Mouse (Mus musculus) embryonic facial prominence, embryonic 13.5 days (tissue): ENCODE results near the gene Kif26a. TPM values are rescaled to one million over a fixed set of nuclear protein-coding genes. Genes with fewer than 3 reads are reported as not detected.

Source experiments
- ATAC-seq: fragments of 200-750 bp; cut with Nextera tagmentation; 2 replicates; pipeline ENCODE4 v1.8.0; 2017; ENCODE audit warnings: low read depth; ENCODE audit not compliant: insufficient number of reproducible peaks, insufficient read depth, low FRiP score, low TSS enrichment
- H3K27ac ChIP-seq: fragments of 300-500 bp; sonication (generic); 2 replicates; pipeline ENCODE4 v1.5.1; 2015; ENCODE audit warnings: moderate library complexity, mild to moderate bottlenecking, inconsistent platforms
- H3K27me3 ChIP-seq: fragments of 300-500 bp; sonication (generic); 2 replicates; pipeline ENCODE4 v1.6.1; 2015; ENCODE audit warnings: mild to moderate bottlenecking, inconsistent platforms
- H3K36me3 ChIP-seq: fragments of 300-500 bp; sonication (generic); 2 replicates; pipeline ENCODE4 v1.6.1; 2015; ENCODE audit warnings: mild to moderate bottlenecking, inconsistent platforms
- H3K4me1 ChIP-seq: fragments of 300-500 bp; sonication (generic); 2 replicates; pipeline ENCODE4 v1.6.1; 2015; ENCODE audit warnings: inconsistent platforms
- H3K4me2 ChIP-seq: fragments of 300-500 bp; sonication (generic); 2 replicates; pipeline ENCODE4 v1.6.1; 2015; ENCODE audit warnings: moderate library complexity, mild to moderate bottlenecking, inconsistent platforms
- H3K4me3 ChIP-seq: fragments of 300-500 bp; sonication (generic); 2 replicates; pipeline ENCODE4 v1.5.1; 2015; ENCODE audit warnings: mild to moderate bottlenecking, inconsistent platforms
- H3K9ac ChIP-seq: fragments of 300-500 bp; sonication (generic); 2 replicates; pipeline ENCODE4 v1.6.1; 2015; ENCODE audit warnings: mild to moderate bottlenecking, inconsistent platforms
- H3K9me3 ChIP-seq: fragments of 300-500 bp; sonication (generic); 2 replicates; pipeline ENCODE4 v1.6.1; 2016; ENCODE audit warnings: inconsistent platforms
- WGBS: fragments of 180-500 bp; shearing (Covaris S2); methylation state at CpG from one replicate; pipeline ENCODE4 v1.1.7; 2015; ENCODE audit warnings: mixed read lengths; 5-methylcytosine and 5-hydroxymethylcytosine counted together
- polyA plus RNA-seq: library from polyadenylated mRNA; unstranded; fragments of >200 nt; fragmentation: Nextera tagmentation; extraction: Ambion mirVana; gene quantifications from 2 replicates; pipeline ENCODE4 v1.2.1, GENCODE M21; 2015

The Kif26a gene
- polyA plus RNA-seq, 1 experiment from 2014 or later: 7.2 TPM

- no peak overlapping the region for H3K4me3 ChIP-seq
- H3K9me3 ChIP-seq: no peaks in the 10 kb centered on the region
- no peak for ATAC-seq
- H3K27me3 ChIP-seq: no peaks in the 10 kb centered on the region
- no peak overlapping the region for H3K27ac ChIP-seq
- 32% methylated on average over 20 of the region's 20 CpGs for WGBS
- peaks cover 53% of the 10 kb centered on the region for H3K36me3 ChIP-seq
- H3K4me1 ChIP-seq: peaks cover 46% of the 10 kb centered on the region
- H3K4me2 ChIP-seq: no peak overlapping the region
- no peak overlapping the region for H3K9ac ChIP-seq
Observed at GRCm38 (mm10) chr12:112170671-112171574, 24.9 kb downstream of the Kif26a start.

DNA sequence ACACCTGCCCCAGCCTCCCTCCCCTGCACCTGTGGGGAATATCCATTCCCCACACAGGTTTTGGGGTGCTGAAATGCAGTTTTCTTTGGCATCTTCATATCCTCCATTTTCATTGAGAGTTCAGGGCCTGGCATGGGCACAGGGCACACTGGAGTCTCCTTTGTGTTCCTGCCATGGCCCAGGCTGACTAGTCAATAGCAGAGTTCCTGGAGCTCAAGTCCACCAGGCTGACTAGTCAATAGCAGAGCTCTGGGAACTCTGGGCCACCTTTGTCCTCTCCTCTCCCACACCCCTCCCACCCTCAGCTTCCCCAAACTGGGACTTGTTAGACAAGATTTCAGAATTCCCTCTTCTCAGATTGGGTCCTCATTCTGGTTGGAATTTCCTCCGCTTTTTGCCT, 25.6 kb downstream of the Kif26a start:
- H3K36me3 ChIP-seq: peaks cover 54% of the 10 kb centered on the region
- no peaks in the 10 kb centered on the region for H3K27me3 ChIP-seq
- peaks cover 46% of the 10 kb centered on the region for H3K4me1 ChIP-seq
- no peak overlapping the region for H3K9ac ChIP-seq
- H3K9me3 ChIP-seq: no peaks in the 10 kb centered on the region
- H3K4me2 ChIP-seq: no peak overlapping the region
- 90% methylated on average over 1 of the region's 1 CpGs for WGBS
- no peak overlapping the region for H3K4me3 ChIP-seq
- no peak for ATAC-seq
- H3K27ac ChIP-seq: no peak overlapping the region

- H3K36me3 ChIP-seq: peaks cover 58% of the 10 kb centered on the region
- H3K4me3 ChIP-seq: no peak overlapping the region
- peaks cover 46% of the 10 kb centered on the region for H3K4me1 ChIP-seq
- no peaks in the 10 kb centered on the region for H3K27me3 ChIP-seq
- WGBS: 46% methylated on average over 8 of the region's 8 CpGs
- no peak for ATAC-seq
- H3K4me2 ChIP-seq: no peak overlapping the region
- no peak overlapping the region for H3K9ac ChIP-seq
- H3K27ac ChIP-seq: no peak overlapping the region
- H3K9me3 ChIP-seq: no peaks in the 10 kb centered on the region
Observed at GRCm38 (mm10) chr12:112172214-112172613, 26.2 kb downstream of the Kif26a start.

DNA sequence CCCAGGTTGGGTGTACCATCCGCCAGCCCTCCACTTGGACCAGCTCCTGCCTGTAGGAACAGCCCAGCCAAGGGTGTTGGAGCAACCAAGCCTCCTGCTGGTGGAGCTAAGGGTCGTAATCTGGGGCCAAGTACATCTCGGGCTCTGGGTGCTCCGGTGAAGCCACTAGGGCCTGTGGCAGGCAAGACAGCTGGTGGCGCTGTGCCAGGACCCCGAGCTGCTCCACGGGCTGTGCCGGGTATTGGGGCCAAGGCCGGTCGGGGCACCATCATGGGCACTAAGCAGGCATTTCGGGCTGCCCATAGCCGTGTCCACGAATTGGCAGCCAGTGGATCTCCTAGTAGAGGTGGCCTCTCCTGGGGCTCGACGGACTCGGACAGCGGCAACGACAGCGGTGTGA, 31.7 kb downstream of the Kif26a start:
- Histone ChIP-seq H3K27me3 (no peaks in the 10 kb centered on the region), H3K4me3 (no peak overlapping the region), H3K9ac (no peak overlapping the region), H3K36me3 (peaks cover 79% of the 10 kb centered on the region), H3K9me3 (no peaks in the 10 kb centered on the region), H3K4me2 (no peak overlapping the region), H3K27ac (no peak overlapping the region), H3K4me1 (peaks cover 25% of the 10 kb centered on the region)
- no peak for ATAC-seq
- WGBS: 95% methylated on average over 19 of the region's 19 CpGs

DNA sequence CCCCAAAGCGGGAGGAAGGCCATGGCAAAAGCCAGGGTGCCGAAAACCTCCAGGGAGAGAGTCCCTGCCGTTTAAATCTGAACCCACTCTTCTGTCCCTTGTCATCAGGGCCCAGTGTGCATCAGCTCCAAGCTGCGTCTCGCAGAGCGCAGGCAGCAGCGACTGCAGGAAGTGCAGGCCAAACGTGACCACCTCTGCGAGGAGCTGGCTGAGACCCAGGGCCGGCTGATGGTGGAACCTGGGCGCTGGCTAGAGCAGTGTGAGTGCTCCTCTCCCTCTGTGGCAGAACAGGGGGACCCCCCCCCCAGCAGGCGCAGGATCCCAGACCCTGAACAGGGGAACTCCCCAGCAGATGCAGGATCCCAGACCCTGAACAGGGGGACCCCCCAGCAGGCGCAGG, 33.7 kb downstream of the Kif26a start:
- WGBS: 87% methylated on average over 13 of the region's 13 CpGs

DNA sequence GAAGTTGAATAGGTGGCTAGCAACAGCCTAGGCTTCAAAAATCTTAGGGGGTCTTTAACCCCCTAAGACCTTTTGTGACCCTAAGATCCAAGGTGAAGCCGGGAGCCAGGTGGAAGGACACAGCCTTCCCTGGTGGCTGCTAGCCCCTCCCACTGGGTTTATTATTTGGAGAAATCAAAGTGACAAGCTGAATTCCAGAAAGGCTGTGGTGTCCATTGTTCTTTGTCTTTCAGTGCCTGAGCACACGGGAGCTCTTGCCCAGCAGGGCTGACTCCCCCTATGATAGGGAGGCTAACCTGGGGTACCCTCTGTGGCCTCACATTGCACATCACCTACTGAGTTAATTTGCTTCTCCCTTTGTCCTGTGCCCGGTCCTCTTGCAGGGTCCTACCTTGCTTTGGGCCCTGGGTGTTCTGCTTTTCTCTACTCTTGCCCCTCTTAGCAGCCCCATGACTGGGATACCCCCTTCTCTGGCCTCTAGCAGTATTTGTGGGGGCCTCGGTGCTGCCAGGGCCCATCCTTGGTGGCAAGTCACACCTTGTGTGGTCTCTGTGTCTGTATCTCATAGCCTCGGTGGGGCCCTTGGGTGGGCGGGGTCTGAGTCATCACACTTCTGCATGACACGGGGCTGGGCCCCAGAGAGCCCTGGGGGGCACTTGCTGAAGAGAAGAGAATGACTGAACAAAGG, 36.1 kb downstream of the Kif26a start:
- Histone ChIP-seq H3K4me1 (peaks cover 44% of the 10 kb centered on the region), H3K4me2 (no peak overlapping the region), H3K27me3 (no peaks in the 10 kb centered on the region), H3K4me3 (no peak overlapping the region), H3K36me3 (peaks cover 35% of the 10 kb centered on the region), H3K9ac (peak overlapping the region; percentile 47; the same call in 1 of the 2 replicates), H3K27ac (peak overlapping the region; percentile 66), H3K9me3 (no peaks in the 10 kb centered on the region)
- no peak for ATAC-seq
- WGBS: 37% methylated on average over 7 of the region's 7 CpGs

More for the DNA sequence above, 33.7 kb downstream of the Kif26a start:
- no peak for ATAC-seq
- Histone ChIP-seq H3K4me1 (peaks cover 41% of the 10 kb centered on the region), H3K4me3 (no peak overlapping the region), H3K27ac (no peak overlapping the region), H3K9ac (no peak overlapping the region), H3K9me3 (no peaks in the 10 kb centered on the region), H3K27me3 (no peaks in the 10 kb centered on the region), H3K4me2 (no peak overlapping the region), H3K36me3 (peaks cover 59% of the 10 kb centered on the region)

DNA sequence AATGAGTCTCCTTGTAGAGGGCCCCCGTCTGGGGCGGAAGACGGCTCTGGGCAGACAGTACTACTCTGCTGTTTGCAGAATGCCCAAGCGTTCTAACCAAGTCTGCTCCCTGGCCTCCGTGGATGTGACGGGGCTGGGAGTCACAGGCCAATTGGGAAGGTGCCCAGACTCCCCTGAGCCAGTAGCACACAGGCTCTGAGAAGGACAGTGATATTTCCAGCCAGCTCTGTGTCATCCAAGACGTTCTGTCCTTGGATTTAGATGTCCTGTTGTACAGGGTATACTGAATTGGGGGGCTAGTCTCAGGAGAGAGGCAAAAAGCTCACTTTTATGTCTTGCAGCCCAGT, 36.6 kb downstream of the Kif26a start:
- Histone ChIP-seq H3K36me3 (peaks cover 30% of the 10 kb centered on the region), H3K4me1 (peaks cover 44% of the 10 kb centered on the region), H3K27ac (peak overlapping the region; percentile 66), H3K4me2 (no peak overlapping the region), H3K9me3 (no peaks in the 10 kb centered on the region), H3K9ac (peak overlapping the region; percentile 47; the same call in 1 of the 2 replicates), H3K27me3 (no peaks in the 10 kb centered on the region), H3K4me3 (no peak overlapping the region)
- 31% methylated on average over 7 of the region's 7 CpGs for WGBS
- ATAC-seq: no peak

- no peak overlapping the region for H3K4me3 ChIP-seq
- H3K9me3 ChIP-seq: no peaks in the 10 kb centered on the region
- 40% methylated on average over 6 of the region's 6 CpGs for WGBS
- H3K27me3 ChIP-seq: no peaks in the 10 kb centered on the region
- H3K36me3 ChIP-seq: peaks cover 19% of the 10 kb centered on the region
- ATAC-seq: no peak
- H3K4me1 ChIP-seq: peaks cover 44% of the 10 kb centered on the region
- H3K27ac ChIP-seq: peak overlapping the region; percentile 73
- H3K4me2 ChIP-seq: no peak overlapping the region
- H3K9ac ChIP-seq: 0 out of 2 replicates have a peak overlapping the region, but pooled peaks have one; percentile 27
Observed at GRCm38 (mm10) chr12:112183675-112184074, 37.7 kb downstream of the Kif26a start.

GRCm38 (mm10) chr12:112184390-112184789, 38.4 kb downstream of the Kif26a start:
- H3K4me2 ChIP-seq: no peak overlapping the region
- peak overlapping the region; percentile 73; the same call in 1 of the 2 replicates for H3K27ac ChIP-seq
- H3K4me1 ChIP-seq: peaks cover 40% of the 10 kb centered on the region
- 0 out of 2 replicates have a peak overlapping the region, but pooled peaks have one; percentile 27 for H3K9ac ChIP-seq
- 17% methylated on average over 3 of the region's 3 CpGs for WGBS
- no peaks in the 10 kb centered on the region for H3K27me3 ChIP-seq
- no peaks in the 10 kb centered on the region for H3K9me3 ChIP-seq
- H3K4me3 ChIP-seq: no peak overlapping the region
- no peak for ATAC-seq
- peaks cover 12% of the 10 kb centered on the region for H3K36me3 ChIP-seq

DNA sequence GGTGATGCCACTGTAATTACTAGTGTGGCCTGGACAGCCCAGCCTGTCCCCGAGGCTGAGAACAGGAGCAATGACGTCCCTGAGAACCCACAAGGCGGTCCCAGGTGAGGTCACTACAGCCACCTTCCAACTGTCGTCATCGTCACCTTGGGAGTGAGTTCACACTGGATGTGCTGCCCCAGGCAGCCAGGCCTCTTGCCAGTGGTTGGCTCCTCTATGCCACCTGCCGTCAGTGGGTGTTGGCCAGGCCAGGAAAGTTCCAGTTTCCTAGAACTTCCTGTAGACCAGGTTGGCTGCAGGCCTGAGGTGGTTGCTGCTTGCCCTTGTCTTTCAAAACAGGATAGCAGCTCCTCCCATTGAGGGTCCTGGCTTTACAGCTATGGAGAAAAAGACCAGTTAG, 40.9 kb downstream of the Kif26a start:
- H3K27me3 ChIP-seq: no peaks in the 10 kb centered on the region
- H3K4me3 ChIP-seq: no peak overlapping the region
- 87% methylated on average over 6 of the region's 6 CpGs for WGBS
- no peak for ATAC-seq
- H3K36me3 ChIP-seq: no peaks in the 10 kb centered on the region
- H3K4me2 ChIP-seq: no peak overlapping the region
- no peak overlapping the region for H3K27ac ChIP-seq
- H3K4me1 ChIP-seq: peaks cover 30% of the 10 kb centered on the region
- no peak overlapping the region for H3K9ac ChIP-seq
- no peaks in the 10 kb centered on the region for H3K9me3 ChIP-seq

DNA sequence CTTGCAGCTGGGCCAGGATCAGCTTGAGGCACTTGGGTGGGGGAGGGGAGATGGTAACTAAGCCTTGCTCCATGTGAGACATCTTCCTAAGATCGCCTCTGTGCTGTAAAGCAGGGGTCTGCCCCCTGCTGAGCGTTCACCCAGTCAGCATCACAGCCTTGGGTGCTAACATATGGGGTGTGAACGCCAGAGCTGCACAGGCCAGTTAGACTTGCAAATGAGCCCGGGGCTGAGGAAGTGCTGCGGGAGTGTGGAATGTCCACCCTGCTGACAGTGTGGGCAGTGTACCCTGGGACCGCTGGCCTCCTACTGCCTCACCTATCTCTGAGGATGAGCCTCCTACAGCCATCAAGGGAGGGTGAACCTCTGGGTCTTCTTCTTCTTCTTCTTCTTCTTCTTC, 45.7 kb downstream of the Kif26a start:
- Histone ChIP-seq H3K9ac (no peak overlapping the region), H3K4me3 (no peak overlapping the region), H3K36me3 (no peaks in the 10 kb centered on the region), H3K9me3 (no peaks in the 10 kb centered on the region), H3K4me1 (peaks cover 8% of the 10 kb centered on the region; the same call in 1 of the 2 replicates), H3K27ac (no peak overlapping the region), H3K4me2 (no peak overlapping the region), H3K27me3 (peaks cover 13% of the 10 kb centered on the region)
- 38% methylated on average over 6 of the region's 6 CpGs for WGBS
- no peak for ATAC-seq
